Mouse (Mus musculus) myocyte (in vitro differentiated cells): ENCODE measurements at regions not wholly inside any gene's neighbourhood (a gene's known extent, or its start where the extent isn't known, plus 50 kb on each side); places are given as distances from the start of the nearest gene placed in this dataset.

Source experiments
- POLR2A ChIP-seq: IDR thresholded peaks from one replicate; pipeline ENCODE4 v1.6.1; 2011; ENCODE audit warnings: low read depth, mild to moderate bottlenecking, control low read depth, moderate library complexity; ENCODE audit not compliant: insufficient read length
- REST ChIP-seq: IDR thresholded peaks from one replicate; pipeline ENCODE4 v1.6.1; 2011; ENCODE audit warnings: mild to moderate bottlenecking, control low read depth, moderate library complexity; ENCODE audit not compliant: insufficient read depth, insufficient read length

DNA sequence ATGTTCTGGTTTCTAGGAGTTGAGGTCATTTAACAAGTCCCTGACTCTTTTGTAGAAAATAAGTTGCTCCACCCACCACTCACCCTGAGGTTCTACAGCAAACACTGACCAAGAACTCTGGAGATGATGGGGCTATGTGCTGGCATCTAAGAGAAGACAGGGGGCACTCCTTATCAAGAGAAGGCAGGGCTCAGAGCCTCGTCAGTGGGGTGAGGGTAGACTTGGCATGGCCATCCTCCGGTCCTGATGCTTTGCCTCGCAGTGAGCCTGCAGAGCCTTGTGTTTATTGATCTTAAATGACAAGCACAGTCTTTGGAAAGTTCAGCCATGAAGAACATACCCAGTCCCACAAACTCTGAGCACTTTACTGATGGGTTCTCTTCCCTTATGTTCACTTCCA lies 370.1 kb upstream of the 3110018I06Rik start:
- no peak for TF ChIP-seq POLR2A
- no peak for TF ChIP-seq REST
